Mouse (Mus musculus) embryonic facial prominence, embryonic 11.5 days (tissue): ENCODE measurements at regions not wholly inside any gene's neighbourhood (a gene's known extent, or its start where the extent isn't known, plus 50 kb on each side); places are given as distances from the start of the nearest gene placed in this dataset.

ENCODE experiments used
- ATAC-seq: fragments of 200-750 bp; cut with Nextera tagmentation; replicated peaks from 2 replicates; pipeline ENCODE4 v1.8.0; 2017; ENCODE audit warnings: low read depth; ENCODE audit not compliant: insufficient number of reproducible peaks, low FRiP score, low TSS enrichment
- DNase-seq: peaks from one replicate; pipeline ENCODE4 v3.0.0-alpha.2; 2015; ENCODE audit warnings: low spot score
- H3K27ac ChIP-seq: fragments of 300-500 bp; sonication (generic); replicated peaks from 2 replicates; pipeline ENCODE4 v1.5.1; 2014; ENCODE audit warnings: mild to moderate bottlenecking, low read depth, low read length, control low read depth
- H3K27me3 ChIP-seq: fragments of 300-500 bp; sonication (generic); 2 replicates; pipeline ENCODE4 v1.6.1; 2014; ENCODE audit warnings: mild to moderate bottlenecking, low read length, moderate library complexity, mixed read lengths; ENCODE audit not compliant: control insufficient read depth, insufficient read depth
- H3K36me3 ChIP-seq: fragments of 300-500 bp; sonication (generic); replicated peaks from 2 replicates; pipeline ENCODE4 v1.6.1; 2014; ENCODE audit warnings: low read depth, mild to moderate bottlenecking, low read length, moderate library complexity, mixed read lengths; ENCODE audit not compliant: control insufficient read depth, insufficient read depth
- H3K4me1 ChIP-seq: fragments of 300-500 bp; sonication (generic); 2 replicates; pipeline ENCODE4 v1.6.1; 2014; ENCODE audit warnings: low read length, mixed read lengths; ENCODE audit not compliant: control insufficient read depth, insufficient read depth
- H3K4me2 ChIP-seq: fragments of 300-500 bp; sonication (generic); 2 replicates; pipeline ENCODE4 v1.6.1; 2014; ENCODE audit warnings: low read depth, mild to moderate bottlenecking, control low read depth, low read length, moderate library complexity
- H3K4me3 ChIP-seq: fragments of 300-500 bp; sonication (generic); 2 replicates; pipeline ENCODE4 v1.5.1; 2014; ENCODE audit warnings: low read depth, low read length, control low read depth
- H3K9ac ChIP-seq: fragments of 300-500 bp; sonication (generic); replicated peaks from 2 replicates; pipeline ENCODE4 v1.6.1; 2014; ENCODE audit warnings: mild to moderate bottlenecking, control low read depth, low read length
- H3K9me3 ChIP-seq: fragments of 300-500 bp; sonication (generic); replicated peaks from 2 replicates; pipeline ENCODE4 v1.6.1; 2016; ENCODE audit warnings: mild to moderate bottlenecking, low read length, inconsistent platforms, mixed read lengths; ENCODE audit not compliant: control insufficient read depth
- WGBS: fragments of 180-500 bp; shearing (Covaris S2); extraction: QIAGEN DNeasy Blood & Tissue Kit; methylation state at CpG from one replicate; pipeline ENCODE4 v1.1.7; 2014; 5-methylcytosine and 5-hydroxymethylcytosine counted together

- no peaks in the 10 kb centered on the region for H3K27me3 ChIP-seq
- no peaks in the 10 kb centered on the region for H3K36me3 ChIP-seq
- ATAC-seq (no peak), DNase-seq (no peak)
- H3K4me3 ChIP-seq = no peak overlapping the region
- no peak overlapping the region for H3K27ac ChIP-seq
- H3K4me2 ChIP-seq = no peak overlapping the region
- H3K9ac ChIP-seq = no peak overlapping the region
- H3K9me3 ChIP-seq = no peaks in the 10 kb centered on the region
- no peaks in the 10 kb centered on the region for H3K4me1 ChIP-seq
- 78% methylated on average over 3 of the region's 3 CpGs for whole genome bisulfite sequencing
Measured at GRCm38 (mm10) chr15:16311956-16312646, 416.5 kb upstream of the Cdh9 start.

GRCm38 (mm10) chr15:16312721-16313120, 415.8 kb upstream of the Cdh9 start:
- Histone ChIP-seq H3K4me2 (no peak overlapping the region), H3K27ac (no peak overlapping the region), H3K9me3 (no peaks in the 10 kb centered on the region), H3K36me3 (no peaks in the 10 kb centered on the region), H3K4me3 (no peak overlapping the region), H3K9ac (no peak overlapping the region), H3K27me3 (no peaks in the 10 kb centered on the region), H3K4me1 (no peaks in the 10 kb centered on the region)
- ATAC-seq = no peak
- DNase-seq = no peak

GRCm38 (mm10) chr15:16313818-16314217, 414.7 kb upstream of the Cdh9 start:
- no peaks in the 10 kb centered on the region for H3K27me3 ChIP-seq
- H3K4me1 ChIP-seq = no peaks in the 10 kb centered on the region
- H3K9ac ChIP-seq = no peak overlapping the region
- no peak overlapping the region for H3K4me3 ChIP-seq
- H3K36me3 ChIP-seq = no peaks in the 10 kb centered on the region
- no peaks in the 10 kb centered on the region for H3K9me3 ChIP-seq
- 89% methylated on average over 1 of the region's 1 CpGs for WGBS
- H3K4me2 ChIP-seq = no peak overlapping the region
- ATAC-seq = no peak
- no peak for DNase-seq
- no peak overlapping the region for H3K27ac ChIP-seq

- no peaks in the 10 kb centered on the region for H3K36me3 ChIP-seq
- H3K9ac ChIP-seq = no peak overlapping the region
- no peaks in the 10 kb centered on the region for H3K9me3 ChIP-seq
- H3K27me3 ChIP-seq = no peaks in the 10 kb centered on the region
- H3K4me2 ChIP-seq = no peak overlapping the region
- H3K27ac ChIP-seq = no peak overlapping the region
- ATAC-seq (no peak), DNase-seq (no peak)
- H3K4me1 ChIP-seq = no peaks in the 10 kb centered on the region
- no peak overlapping the region for H3K4me3 ChIP-seq
- WGBS = 78% methylated on average over 6 of the region's 6 CpGs
Measured at GRCm38 (mm10) chr15:16314606-16315005, 413.9 kb upstream of the Cdh9 start.

GRCm38 (mm10) chr15:16315085-16315484, 413.5 kb upstream of the Cdh9 start:
- H3K27ac ChIP-seq = no peak overlapping the region
- no peak overlapping the region for H3K4me3 ChIP-seq
- H3K36me3 ChIP-seq = no peaks in the 10 kb centered on the region
- H3K9me3 ChIP-seq = no peaks in the 10 kb centered on the region
- H3K4me1 ChIP-seq = no peaks in the 10 kb centered on the region
- no peak for ATAC-seq
- no peak overlapping the region for H3K9ac ChIP-seq
- H3K27me3 ChIP-seq = no peaks in the 10 kb centered on the region
- DNase-seq = no peak
- H3K4me2 ChIP-seq = no peak overlapping the region
- 93% methylated on average over 1 of the region's 1 CpGs for WGBS

- 80% methylated on average over 2 of the region's 2 CpGs for WGBS
- Histone ChIP-seq H3K27me3 (no peaks in the 10 kb centered on the region), H3K9ac (no peak overlapping the region), H3K36me3 (no peaks in the 10 kb centered on the region), H3K27ac (no peak overlapping the region), H3K4me2 (no peak overlapping the region), H3K9me3 (no peaks in the 10 kb centered on the region), H3K4me1 (no peaks in the 10 kb centered on the region), H3K4me3 (no peak overlapping the region)
- no peak for ATAC-seq
- no peak for DNase-seq
Measured at GRCm38 (mm10) chr15:16326327-16326726, 402.2 kb upstream of the Cdh9 start.
